Mouse (Mus musculus): ENCODE measurements around the gene Parpbp.

DNA sequence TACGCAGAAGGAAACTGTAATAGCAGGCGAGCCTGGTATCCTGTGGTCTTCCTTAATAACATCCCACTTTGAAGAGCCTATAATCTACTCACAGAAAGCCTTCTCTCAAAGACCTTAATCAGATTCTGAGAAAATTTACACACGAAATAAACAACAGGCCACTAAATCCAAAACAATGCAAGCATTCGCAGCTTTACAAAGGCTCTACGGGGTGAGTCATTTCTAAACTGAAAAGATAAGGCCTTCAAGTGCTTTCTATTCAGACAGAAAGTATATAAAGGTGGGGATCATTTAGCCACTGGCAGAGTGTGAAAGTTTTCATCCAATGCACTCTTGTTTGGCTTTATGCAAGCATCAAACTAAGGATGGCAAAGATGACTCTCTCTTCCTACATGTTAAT lies 56.0 kb downstream of the Parpbp start, which contains the start of gene Pmch:
- TF ChIP-seq CTCF (IDR thresholded peaks at IDR 0.05; ENCODE audit: low read depth): no peak
- TF ChIP-seq EP300 (IDR thresholded peaks at IDR 0.05; ENCODE audit: low read depth): no peak
